Mouse (Mus musculus) embryonic fibroblast, embryonic 13.5 days (primary cell): ENCODE data around the gene Ucp2. TPM values are rescaled to one million over a fixed set of nuclear protein-coding genes. Genes with fewer than 3 reads are reported as not detected.

Experiments used
- H3K27ac ChIP-seq: 2 replicates; pipeline ENCODE4 v1.5.1; 2012; ENCODE audit warnings: low read length, control low read depth, inconsistent platforms; ENCODE audit not compliant: insufficient read depth
- H3K4me1 ChIP-seq: 2 replicates; pipeline ENCODE4 v1.6.1; 2011; ENCODE audit warnings: low read length; ENCODE audit not compliant: control insufficient read depth, insufficient read depth
- H3K4me3 ChIP-seq: 2 replicates; pipeline ENCODE4 v1.5.1; 2011; ENCODE audit warnings: mild to moderate bottlenecking, control low read depth, low read length; ENCODE audit not compliant: insufficient read depth
- CTCF ChIP-seq: IDR thresholded peaks from 2 replicates; pipeline ENCODE4 v1.5.1; 2011; ENCODE audit warnings: mild to moderate bottlenecking, control low read depth, low read length, moderate library complexity, borderline replicate concordance; ENCODE audit not compliant: insufficient read depth
- POLR2A ChIP-seq: IDR thresholded peaks from 2 replicates; pipeline ENCODE4 v1.6.1; 2011; ENCODE audit warnings: low read depth, mild to moderate bottlenecking, control low read depth, low read length, moderate library complexity
- polyA plus RNA-seq: library from polyadenylated mRNA; stranded (reverse); fragments of >200 nt; gene quantifications from 2 replicates; pipeline ENCODE4 v1.2.4, GENCODE M21; 2011; ENCODE audit warnings: low read depth; ENCODE audit not compliant: missing spikeins, insufficient read length

Gene Ucp2
- polyA plus RNA-seq, 1 experiment: 20.1 TPM

DNA sequence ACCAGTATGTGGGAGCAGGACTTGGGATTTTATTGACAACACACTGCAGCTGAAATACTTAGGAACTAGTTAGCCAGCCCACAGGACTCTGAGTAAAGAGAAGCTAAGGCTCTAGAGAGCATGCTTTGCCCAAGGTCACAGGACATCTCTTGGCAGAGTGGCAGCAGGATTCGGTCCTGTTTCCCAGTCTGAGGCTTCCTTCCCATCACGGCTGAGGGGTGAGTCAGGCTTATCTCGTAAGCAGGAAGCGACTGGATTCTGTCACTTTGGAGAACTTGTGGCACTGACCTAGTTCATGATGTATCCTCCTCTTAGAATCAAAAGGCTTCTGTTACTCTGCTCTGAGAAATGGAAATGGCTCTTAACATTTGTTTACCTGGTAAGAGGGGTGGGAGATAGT is 54.5 kb downstream of the Ucp2 start:
- Histone ChIP-seq H3K4me3 (no peak overlapping the region), H3K4me1 (no peaks in the 10 kb centered on the region), H3K27ac (no peak overlapping the region)
- TF ChIP-seq POLR2A (no peak), CTCF (no peak)

DNA sequence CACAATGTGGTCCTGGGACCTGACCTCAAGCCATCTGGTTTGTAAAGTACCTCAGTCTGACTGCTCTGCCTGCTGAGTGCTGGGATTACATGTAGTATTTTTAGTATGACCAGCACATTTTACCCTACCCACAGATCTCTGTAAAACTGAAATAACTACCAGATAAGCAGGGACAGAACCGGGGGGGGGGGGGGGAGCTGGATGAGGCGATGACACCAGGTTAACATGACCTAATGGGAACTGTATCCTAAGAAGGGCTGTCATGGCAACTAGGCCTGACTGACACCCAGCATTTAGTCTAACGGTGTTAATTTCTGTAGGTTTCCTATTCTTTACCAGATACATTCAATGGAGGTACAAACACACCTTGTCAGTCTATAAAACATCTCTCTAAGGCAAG is 56.7 kb downstream of the Ucp2 start:
- no peak for TF ChIP-seq POLR2A
- Histone ChIP-seq H3K4me3 (no peak overlapping the region), H3K27ac (no peak overlapping the region), H3K4me1 (no peaks in the 10 kb centered on the region)

DNA sequence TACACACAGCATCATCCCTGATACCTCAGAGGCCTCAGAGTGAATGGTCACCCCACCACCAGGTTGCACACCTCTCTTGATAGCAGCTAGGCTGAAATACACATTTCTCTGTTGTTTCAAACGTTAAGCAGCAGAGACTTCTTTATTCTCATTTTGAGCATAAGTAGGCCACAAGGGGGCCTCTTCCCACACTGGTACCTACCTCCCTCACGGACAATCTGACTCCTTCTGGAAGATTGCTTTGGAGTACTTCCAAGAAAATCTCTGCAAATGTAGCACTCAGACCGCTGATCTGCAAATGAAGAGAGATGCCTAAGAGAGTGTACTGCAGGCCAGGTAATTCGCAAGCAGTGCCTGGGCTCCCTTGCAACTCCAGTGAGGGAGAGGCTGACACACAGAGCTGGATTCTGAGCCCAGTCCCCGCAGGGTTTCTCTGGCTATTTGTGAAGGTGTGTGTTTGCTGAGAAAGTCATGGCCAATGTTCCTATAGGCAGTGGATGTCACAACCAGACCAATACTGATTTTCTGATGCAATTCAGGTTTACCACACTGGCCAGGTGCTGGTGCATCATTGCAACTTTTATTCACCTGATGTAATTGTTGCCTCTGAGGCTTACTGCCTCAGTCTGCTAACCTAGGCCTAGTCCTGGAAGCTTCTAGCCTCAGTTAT is 57.3 kb downstream of the Ucp2 start:
- TF ChIP-seq CTCF: no peak
- TF ChIP-seq POLR2A: no peak
- Histone ChIP-seq H3K4me3 (no peak overlapping the region), H3K27ac (no peak overlapping the region), H3K4me1 (no peaks in the 10 kb centered on the region)

Other genes with a start within 250 kb of the Ucp2 start
- 91.9 and 100 TPM in 2 replicates for gene P4ha3, start 207.8 kb upstream of the Ucp2 start, polyA plus RNA-seq
- gene C2cd3, start 121.1 kb upstream of the Ucp2 start, polyA plus RNA-seq: 16.2 and 24.4 TPM in 2 replicates
- 95.1 and 117 TPM in 2 replicates for gene Ppme1, start 121.0 kb upstream of the Ucp2 start, polyA plus RNA-seq
- gene Ucp3, start 20.3 kb upstream of the Ucp2 start, polyA plus RNA-seq: not detected in 2 replicates
- gene Dnajb13, start 21.6 kb downstream of the Ucp2 start, polyA plus RNA-seq: not detected in 2 replicates
- 8.6 and 12.5 TPM in 2 replicates for gene Coa4, start 43.7 kb downstream of the Ucp2 start, polyA plus RNA-seq
- 149 and 163 TPM in 2 replicates for gene Rab6a, start 114.1 kb downstream of the Ucp2 start, polyA plus RNA-seq
- gene Mrpl48, start 115.0 kb downstream of the Ucp2 start, polyA plus RNA-seq: 34.1 and 40.9 TPM in 2 replicates
- 0.53 and 0.63 TPM in 2 replicates for gene Plekhb1, start 169.1 kb downstream of the Ucp2 start, polyA plus RNA-seq
- gene Fam168a, start 213.3 kb downstream of the Ucp2 start, polyA plus RNA-seq: 53.6 and 58.0 TPM in 2 replicates